Mouse (Mus musculus) kidney, postnatal 4 days (tissue): ENCODE measurements around the gene Ltb4r2.

Experiments used
- DNase-seq, 2 experiments: peaks; one replicate each; pipeline ENCODE4 v3.0.0; 2021; ENCODE audit warnings: mixed read lengths in 2 of 2

Ltb4r2 gene

DNA sequence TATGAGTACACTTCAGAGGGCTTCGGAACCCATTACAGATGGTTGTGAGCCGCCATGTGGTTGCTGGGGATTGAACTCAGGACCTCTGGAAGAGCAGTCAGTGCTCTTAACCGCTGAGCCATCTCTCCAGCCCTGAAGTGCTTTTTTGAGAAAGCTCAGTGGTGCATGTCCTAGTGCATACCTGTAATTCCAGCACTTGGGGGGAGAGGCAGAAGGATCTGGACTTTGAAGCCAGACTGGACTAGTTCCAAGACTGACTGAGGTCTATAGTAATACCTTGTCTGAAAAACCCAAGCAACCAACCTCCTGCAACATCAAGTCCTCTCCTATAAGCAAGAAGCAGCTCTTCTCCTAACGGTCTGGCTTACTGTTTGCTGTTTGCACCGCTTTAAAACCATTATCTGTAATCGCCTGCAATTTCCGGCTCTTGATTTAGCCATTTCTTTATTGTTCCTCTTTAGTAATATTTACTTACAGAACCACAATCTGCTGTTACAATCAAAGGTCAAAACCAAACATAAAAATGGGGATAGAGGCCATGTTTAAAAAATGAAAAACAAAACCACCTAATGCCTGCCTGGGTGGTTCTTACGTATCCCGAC is 24.0 kb upstream of the Ltb4r2 start:
- no peak for DNase-seq

- peak; percentile 93 for DNase-seq
Observed at GRCm38 (mm10) chr14:55743711-55744110, 17.5 kb upstream of the Ltb4r2 start.

DNA sequence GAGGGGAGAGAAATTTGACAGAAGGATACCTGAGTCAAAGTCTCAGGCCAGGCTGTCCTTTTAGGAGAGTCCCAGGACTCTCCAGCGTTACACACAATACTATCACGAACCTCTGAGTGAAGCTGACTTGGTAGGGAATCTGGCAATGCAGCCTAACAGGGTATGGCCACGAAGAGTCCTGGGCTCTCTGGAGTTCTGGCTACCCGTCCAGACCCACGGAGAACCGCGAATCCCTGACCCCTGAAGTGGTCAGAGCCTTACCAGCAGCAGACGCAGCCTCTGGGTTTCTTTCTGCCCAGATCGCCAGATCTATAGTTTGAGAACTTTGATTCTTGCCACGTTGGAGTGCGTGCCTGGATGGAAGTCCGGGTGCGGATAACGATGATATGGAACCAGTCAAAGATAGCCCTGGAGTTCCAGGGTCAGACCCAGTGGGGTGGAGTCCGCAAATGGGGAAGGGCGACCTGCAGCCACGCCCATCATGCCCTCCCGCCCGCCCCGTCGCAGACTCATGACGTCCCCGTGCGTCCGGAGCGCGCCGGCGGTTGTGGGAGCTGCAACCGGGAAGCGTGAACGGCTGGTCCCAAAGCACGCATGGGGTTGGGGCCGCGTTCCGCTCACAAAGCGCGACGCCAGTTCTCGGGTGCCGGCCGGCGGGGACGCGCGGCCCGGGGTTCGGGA is 15.9 kb upstream of the Ltb4r2 start, which contains the start of the genes Dhrs1 and Nop9:
TSS of gene Dhrs1 (minus strand) at position 511 of the 681 bp plus-strand sequence.
TSS of gene Nop9 (plus strand) at position 514 of the 681 bp plus-strand sequence.
- DNase-seq = peak; percentile 91 to 94

- DNase-seq = no peak
Observed at GRCm38 (mm10) chr14:55745861-55746237, 15.4 kb upstream of the Ltb4r2 start.

DNA sequence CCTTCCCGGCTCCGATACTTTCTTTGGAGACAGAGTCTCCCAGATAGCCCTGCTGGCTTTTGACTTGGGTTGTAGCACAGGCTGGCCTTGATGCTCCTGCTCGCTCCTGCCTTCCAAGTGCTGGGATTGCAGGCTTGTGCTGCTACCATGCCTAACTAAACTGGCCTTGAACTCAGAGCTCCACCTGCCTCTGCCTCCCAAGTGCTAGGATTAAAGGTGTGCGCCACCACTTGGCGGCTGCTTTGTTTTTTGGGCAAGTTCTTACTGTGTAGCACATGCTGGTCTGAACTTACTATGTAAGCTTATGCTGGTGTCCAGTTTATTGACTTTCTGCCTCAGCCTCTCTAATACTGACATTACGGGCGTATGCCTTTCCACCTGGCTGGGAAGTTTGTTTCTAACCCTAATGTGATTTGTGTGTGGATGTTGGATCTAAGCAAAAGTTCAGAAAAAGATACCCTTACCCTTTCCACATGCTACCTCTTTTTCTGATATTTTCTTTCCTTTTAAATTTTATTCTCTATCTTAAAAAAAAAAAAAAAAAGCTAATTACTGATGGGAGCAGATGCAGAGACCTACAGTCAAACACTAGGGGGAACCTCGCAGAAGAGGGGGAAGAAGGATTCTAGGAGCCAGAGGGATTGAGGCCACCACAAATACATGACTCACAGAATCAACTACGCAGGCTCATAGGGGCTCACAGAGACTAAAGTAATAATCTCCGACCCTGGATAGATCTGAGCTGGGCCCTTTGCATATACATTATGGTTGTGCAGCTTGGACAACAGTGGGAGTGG is 14.0 kb upstream of the Ltb4r2 start:
- DNase-seq = no peak

DNA sequence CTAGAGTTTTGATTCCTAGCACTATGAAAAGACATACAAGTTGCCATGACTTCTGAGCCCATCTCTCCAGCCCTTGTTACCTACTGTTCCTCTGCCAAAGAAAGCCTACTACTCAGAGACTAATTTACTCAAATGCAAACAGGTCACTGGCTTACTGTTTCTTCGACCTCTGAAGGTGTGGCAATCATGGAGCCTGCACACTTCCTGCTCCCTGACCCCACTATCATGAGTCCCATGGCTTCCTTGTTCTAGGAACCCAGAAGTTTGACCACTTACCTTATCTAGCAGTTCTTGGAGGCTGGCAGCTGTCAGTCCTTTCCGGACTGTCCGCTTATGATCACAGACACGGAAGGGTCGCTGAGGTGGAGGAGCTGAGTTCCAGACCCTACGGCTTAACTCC is 3.7 kb upstream of the Ltb4r2 start:
- no peak for DNase-seq

DNA sequence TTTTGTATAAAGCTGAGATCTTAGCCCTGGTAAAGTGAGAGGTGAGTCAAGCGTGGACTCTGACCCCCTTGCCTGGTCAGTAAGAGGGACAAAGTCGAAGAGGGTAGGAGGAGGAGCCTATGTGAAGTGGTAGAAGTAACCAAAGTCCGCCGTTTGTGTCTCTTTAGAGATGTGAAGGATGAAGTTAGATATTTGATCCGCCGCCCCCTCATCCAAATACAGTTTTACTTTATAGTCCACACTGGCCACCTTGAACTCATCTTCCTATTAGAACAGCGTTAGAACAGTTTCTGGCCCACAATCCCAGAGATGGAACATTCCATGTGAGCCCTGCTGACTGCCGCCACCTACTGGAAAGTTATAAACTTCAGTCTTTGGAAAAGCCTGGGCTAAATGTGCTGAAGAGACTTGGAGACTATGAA is 2.9 kb upstream of the Ltb4r2 start, which contains the start of gene Cideb:
TSS of gene Cideb (minus strand) at position 96 of the 422 bp plus-strand sequence.
- DNase-seq = peak; percentile 62 to 73

GRCm38 (mm10) chr14:55760156-55760555 is 1.1 kb upstream of the Ltb4r2 start:
- DNase-seq = peak; percentile 93 to 94

GRCm38 (mm10) chr14:55762001-55762821 is 983 bp downstream of the Ltb4r2 start:
- peak; percentile 75 to 86 for DNase-seq

DNA sequence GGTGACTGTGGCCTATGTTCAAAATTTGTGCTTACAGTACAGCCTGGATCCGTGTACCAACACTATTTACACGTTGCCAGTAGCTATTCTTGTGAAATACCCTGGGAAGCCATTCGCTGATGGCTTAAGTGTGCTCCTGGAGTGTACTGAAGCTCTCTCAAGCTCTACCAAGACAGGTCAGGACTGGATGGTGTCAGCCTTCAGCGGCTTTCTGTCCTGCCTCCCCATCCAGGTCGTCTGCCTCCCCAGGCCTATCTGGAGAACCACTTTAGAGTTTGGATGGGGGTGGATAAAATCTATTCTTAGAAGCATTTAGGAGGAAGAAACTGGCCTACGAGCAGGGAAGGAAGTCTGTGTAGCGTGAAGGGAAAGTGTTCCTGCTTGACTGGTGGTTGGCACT is 1.9 kb downstream of the Ltb4r2 start:
- DNase-seq = peak in 1 of 2 experiments; percentile 31

- DNase-seq = no peak
Observed at GRCm38 (mm10) chr14:55765696-55766095, 4.5 kb downstream of the Ltb4r2 start, which contains the start of gene Ltb4r1. Ltb4r1 (plus strand) TSS chr14:55765962.

DNA sequence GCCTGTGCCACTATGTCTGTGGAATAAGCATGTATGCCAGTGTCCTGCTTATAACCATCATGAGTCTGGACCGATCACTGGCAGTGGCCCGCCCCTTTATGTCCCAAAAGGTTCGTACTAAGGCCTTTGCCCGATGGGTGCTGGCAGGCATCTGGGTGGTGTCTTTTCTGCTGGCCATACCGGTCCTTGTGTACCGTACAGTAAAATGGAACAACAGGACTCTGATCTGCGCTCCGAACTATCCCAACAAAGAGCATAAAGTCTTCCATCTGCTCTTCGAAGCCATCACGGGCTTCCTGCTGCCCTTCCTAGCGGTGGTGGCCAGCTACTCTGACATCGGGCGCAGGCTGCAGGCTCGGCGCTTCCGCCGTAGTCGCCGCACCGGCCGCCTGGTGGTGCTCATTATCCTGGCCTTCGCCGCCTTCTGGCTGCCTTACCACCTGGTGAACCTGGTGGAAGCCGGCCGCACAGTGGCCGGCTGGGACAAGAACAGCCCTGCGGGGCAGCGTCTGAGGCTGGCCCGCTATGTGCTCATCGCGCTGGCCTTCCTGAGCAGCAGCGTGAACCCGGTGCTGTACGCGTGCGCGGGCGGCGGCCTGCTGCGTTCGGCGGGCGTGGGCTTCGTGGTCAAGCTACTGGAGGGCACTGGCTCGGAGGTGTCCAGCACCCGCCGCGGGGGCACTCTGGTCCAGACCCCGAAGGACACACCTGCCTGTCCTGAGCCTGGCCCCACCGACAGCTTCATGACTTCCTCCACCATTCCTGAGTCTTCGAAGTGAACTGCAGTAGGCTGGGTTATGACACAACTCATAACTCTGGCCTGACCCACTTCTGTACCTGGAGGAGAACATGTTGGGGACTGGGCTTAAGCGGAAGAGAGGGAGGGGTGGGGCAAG is 6.5 kb downstream of the Ltb4r2 start:
- peak; percentile 80 to 87 for DNase-seq

GRCm38 (mm10) chr14:55768555-55768954 is 7.3 kb downstream of the Ltb4r2 start:
- DNase-seq = no peak

- no peak for DNase-seq
Observed at GRCm38 (mm10) chr14:55769087-55769703, 8.0 kb downstream of the Ltb4r2 start.

DNA sequence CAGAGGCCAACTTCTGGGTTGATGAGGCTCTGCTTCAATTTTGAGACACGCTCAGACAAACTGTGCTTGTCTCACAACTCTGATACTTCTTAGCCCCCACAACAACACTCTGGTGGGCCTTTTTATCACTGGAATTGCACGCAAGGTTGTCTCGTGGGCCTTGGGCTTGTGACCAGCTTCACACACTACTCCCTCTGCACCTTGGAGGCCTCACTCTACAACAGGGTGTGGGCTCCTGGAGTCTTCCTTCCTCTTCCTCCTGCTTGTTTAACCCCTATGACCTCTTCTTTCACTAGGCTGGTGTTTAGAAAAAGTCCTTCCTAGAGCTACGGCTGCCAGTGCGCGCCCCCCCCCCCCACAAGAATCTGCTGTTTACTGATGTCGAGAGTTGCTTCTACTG is 15.5 kb downstream of the Ltb4r2 start:
- no peak for DNase-seq

GRCm38 (mm10) chr14:55777176-55777575 is 15.9 kb downstream of the Ltb4r2 start:
- DNase-seq = no peak

GRCm38 (mm10) chr14:55777806-55778205 is 16.6 kb downstream of the Ltb4r2 start:
- DNase-seq = no peak

DNA sequence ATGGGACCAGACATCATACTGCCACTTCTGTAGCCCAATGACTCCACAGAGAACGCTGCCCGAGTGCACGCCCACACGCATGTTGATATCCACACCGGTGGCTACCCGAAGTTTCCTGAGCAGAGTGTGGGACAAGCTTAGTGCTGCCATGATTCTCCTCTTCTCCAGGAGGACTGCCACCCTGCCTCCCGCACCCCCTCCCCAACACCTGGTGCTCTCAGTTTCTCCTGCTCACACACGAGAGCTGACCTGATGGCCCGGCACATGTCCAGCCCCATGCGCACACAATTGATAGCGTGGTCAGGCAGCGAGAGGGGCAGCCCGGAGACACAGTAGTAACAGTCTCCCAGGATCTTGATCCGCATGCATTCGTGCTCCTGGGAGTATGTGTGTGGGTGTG is 17.5 kb downstream of the Ltb4r2 start:
- peak in 1 of 2 experiments; percentile 1 for DNase-seq

DNA sequence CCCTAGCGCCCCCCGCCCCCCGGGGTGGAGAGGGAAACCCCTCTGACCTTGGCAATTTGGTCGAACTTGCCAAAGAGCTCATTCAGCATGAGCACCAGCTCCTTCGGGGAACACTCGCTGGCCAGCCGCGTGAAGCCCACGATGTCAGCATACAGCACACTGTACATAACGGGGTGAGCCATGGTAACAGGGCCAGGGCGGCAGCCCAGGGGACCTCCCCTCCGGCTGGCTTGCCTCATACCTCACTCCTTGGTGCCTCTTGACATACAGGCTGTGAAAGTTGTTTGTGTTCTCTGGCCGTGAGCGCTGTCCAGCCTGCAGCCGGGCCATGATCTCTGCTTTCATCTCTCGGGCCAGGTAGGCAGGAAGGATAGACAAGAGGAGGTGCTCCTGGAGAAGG is 18.4 kb downstream of the Ltb4r2 start:
- DNase-seq = peak in 1 of 2 experiments; percentile 5

DNA sequence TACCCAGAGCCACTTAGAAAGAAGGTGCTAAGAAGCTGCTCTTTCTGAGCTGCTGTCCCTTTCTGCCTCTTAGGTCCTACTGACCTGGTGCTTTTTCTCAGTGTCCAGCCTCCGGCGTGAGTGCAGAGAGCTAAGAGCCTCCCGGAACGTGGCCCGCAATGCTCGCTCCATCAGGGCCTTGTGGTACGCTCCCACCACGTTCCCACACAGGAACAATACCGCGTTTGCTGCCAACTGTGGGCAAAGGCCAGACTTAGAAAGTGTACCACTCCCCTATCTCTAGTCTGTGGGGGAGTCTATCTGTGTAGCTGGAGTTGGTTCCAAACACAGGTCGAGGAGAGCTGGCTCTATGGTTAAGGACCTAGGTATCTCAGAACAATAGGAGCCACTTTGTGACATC is 19.5 kb downstream of the Ltb4r2 start:
- DNase-seq = peak in 1 of 2 experiments; percentile 6

- DNase-seq = peak; percentile 68 to 80
Observed at GRCm38 (mm10) chr14:55781310-55781709, 20.1 kb downstream of the Ltb4r2 start.
